Mouse (Mus musculus) liver, embryonic 15.5 days (tissue): ENCODE results near the gene Atg4c. TPM values are rescaled to one million over a fixed set of nuclear protein-coding genes. Genes with fewer than 3 reads are reported as not detected.

ENCODE experiments used
- ATAC-seq: fragments of 200-750 bp; cut with Nextera tagmentation; 2 replicates; pipeline ENCODE4 v1.8.0; 2017; ENCODE audit warnings: moderate number of reproducible peaks, mild to moderate bottlenecking, moderate library complexity; ENCODE audit not compliant: insufficient read depth
- H3K27ac ChIP-seq: fragments of 300-500 bp; sonication (generic); replicated peaks from 2 replicates; pipeline ENCODE4 v1.5.1; 2015; ENCODE audit warnings: mild to moderate bottlenecking, inconsistent platforms
- H3K27me3 ChIP-seq: fragments of 300-500 bp; sonication (generic); 2 replicates; pipeline ENCODE4 v1.6.1; 2015; ENCODE audit warnings: mild to moderate bottlenecking, inconsistent platforms
- H3K36me3 ChIP-seq: fragments of 300-500 bp; sonication (generic); replicated peaks from 2 replicates; pipeline ENCODE4 v1.6.1; 2015; ENCODE audit warnings: moderate library complexity, mild to moderate bottlenecking, inconsistent platforms
- H3K4me1 ChIP-seq: fragments of 300-500 bp; sonication (generic); replicated peaks from 2 replicates; pipeline ENCODE4 v1.6.1; 2015; ENCODE audit warnings: inconsistent platforms
- H3K4me2 ChIP-seq: fragments of 300-500 bp; sonication (generic); 2 replicates; pipeline ENCODE4 v1.6.1; 2015; ENCODE audit warnings: moderate library complexity, mild to moderate bottlenecking, inconsistent platforms
- H3K4me3 ChIP-seq: fragments of 300-500 bp; sonication (generic); replicated peaks from 2 replicates; pipeline ENCODE4 v1.5.1; 2015; ENCODE audit warnings: mild to moderate bottlenecking, inconsistent platforms
- H3K9ac ChIP-seq: fragments of 300-500 bp; sonication (generic); 2 replicates; pipeline ENCODE4 v1.6.1; 2015; ENCODE audit warnings: moderate library complexity, mild to moderate bottlenecking, inconsistent platforms
- H3K9me3 ChIP-seq: fragments of 300-500 bp; sonication (generic); replicated peaks from 2 replicates; pipeline ENCODE4 v1.6.1; 2016; ENCODE audit warnings: inconsistent platforms
- WGBS: fragments of 180-500 bp; shearing (Covaris S2); methylation state at CpG from one replicate; pipeline ENCODE4 v1.1.7; 2015; ENCODE audit warnings: mixed read lengths; ENCODE audit not compliant: insufficient replicate concordance; 5-methylcytosine and 5-hydroxymethylcytosine counted together
- polyA plus RNA-seq: library from polyadenylated mRNA; unstranded; fragments of >200 nt; fragmentation: Nextera tagmentation; extraction: Ambion mirVana; gene quantifications from 2 replicates; pipeline ENCODE4 v1.2.1, GENCODE M21; 2015

The Atg4c gene
- polyA plus RNA-seq, 1 experiment from 2014 or later: 4.1 TPM

DNA sequence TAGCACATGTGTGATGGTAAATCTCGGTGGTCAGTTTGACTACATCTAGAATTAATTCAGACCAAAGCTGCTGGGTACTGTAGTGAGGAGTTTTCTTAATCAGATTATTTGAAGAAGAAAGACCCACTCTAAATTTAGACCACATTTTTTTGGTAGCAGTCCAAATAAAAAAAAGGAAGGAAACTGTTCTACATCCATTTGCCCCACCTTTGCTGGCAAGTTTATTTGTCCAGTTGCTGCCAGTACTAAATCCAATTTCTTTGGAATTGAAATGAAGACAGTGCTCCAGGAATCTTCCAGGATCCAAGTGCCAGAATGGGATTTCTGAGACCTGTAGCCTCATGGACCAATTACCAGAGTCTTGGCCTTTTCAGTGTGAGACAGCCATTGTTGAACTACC is 1.1 kb upstream of the Atg4c start:
- Histone ChIP-seq H3K4me3 (no peak overlapping the region), H3K4me1 (peaks cover 4% of the 10 kb centered on the region; the same call in 1 of the 2 replicates), H3K36me3 (no peaks in the 10 kb centered on the region), H3K9me3 (no peaks in the 10 kb centered on the region), H3K27me3 (no peaks in the 10 kb centered on the region), H3K4me2 (no peak overlapping the region), H3K27ac (no peak overlapping the region), H3K9ac (no peak overlapping the region)
- 74% methylated on average over 1 of the region's 1 CpGs for WGBS
- no peak for ATAC-seq

DNA sequence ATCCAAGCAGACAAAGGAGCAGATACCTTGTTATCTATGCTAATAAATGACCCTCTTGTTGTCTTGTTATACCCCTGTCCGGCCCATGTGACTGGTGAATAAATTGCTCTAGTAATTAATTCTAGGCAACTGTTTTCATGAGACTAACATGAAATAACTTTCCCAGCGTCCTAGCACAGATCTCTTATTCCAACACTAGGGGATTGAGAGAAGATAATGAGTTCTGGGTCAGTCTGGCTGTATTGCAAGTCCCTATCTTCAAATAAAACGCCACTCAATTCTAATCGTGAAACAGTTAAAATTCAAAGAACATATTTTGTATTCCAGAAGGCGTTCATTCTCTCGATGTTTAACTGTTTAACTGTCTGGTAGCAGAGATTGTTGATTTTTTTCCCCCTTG is 520 bp upstream of the Atg4c start:
- H3K27me3 ChIP-seq: no peaks in the 10 kb centered on the region
- no peak for ATAC-seq
- H3K27ac ChIP-seq: no peak overlapping the region
- H3K36me3 ChIP-seq: no peaks in the 10 kb centered on the region
- 0 out of 2 replicates have a peak overlapping the region, but pooled peaks have one; percentile 71 for H3K9ac ChIP-seq
- no peaks in the 10 kb centered on the region for H3K9me3 ChIP-seq
- peak overlapping the region; percentile 73 for H3K4me3 ChIP-seq
- peak overlapping the region; percentile 77 for H3K4me2 ChIP-seq
- 47% methylated on average over 6 of the region's 6 CpGs for WGBS
- peaks cover 4% of the 10 kb centered on the region; the same call in 1 of the 2 replicates for H3K4me1 ChIP-seq

DNA sequence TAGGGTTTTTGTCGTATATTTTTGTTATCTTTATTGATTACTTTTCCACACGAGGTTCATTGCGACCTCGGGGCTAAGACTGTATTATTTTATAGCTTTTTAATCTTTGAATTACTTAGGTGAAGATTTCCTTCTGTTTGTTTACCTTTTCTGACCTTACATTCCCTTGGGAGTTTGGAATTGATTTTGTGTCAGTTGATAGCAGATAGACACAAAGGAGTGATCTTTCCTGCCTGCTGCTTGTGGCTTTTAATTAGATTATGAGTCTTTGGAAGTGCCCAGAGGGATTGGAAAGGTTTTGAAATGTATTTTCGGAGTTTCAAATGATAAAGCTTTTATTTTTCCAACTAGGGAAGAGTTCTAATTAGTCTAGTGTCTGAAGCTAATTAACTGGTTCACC is 1.1 kb downstream of the Atg4c start:
- no peak for ATAC-seq
- H3K27ac ChIP-seq: no peak overlapping the region
- WGBS: 25% methylated on average over 5 of the region's 5 CpGs

DNA sequence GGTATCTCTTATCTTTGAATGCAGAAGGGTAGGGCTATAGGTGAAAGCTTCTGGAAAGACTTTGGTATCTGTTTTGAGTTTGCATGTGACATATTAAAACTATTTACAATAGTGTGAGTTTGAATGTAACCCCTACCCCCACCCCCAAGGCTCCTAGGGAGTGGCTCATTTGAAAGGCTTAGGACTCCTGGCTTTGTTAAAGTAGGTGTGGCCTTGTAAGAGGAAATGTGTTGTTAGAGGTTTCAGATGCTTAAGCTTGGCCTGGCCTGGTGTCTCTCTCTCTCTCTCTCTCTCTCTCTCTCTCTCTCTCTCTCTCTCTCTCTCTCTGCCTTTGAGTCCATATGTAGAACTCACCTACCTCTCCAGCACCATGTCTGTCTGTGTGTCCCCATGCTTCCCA is 5.0 kb downstream of the Atg4c start:
- no peak for ATAC-seq
- Histone ChIP-seq H3K4me1 (peaks cover 18% of the 10 kb centered on the region), H3K27ac (no peak overlapping the region), H3K9me3 (no peaks in the 10 kb centered on the region), H3K4me3 (no peak overlapping the region), H3K27me3 (no peaks in the 10 kb centered on the region), H3K9ac (no peak overlapping the region), H3K36me3 (no peaks in the 10 kb centered on the region), H3K4me2 (no peak overlapping the region)

More for the DNA sequence above, 1.1 kb downstream of the Atg4c start:
- Histone ChIP-seq H3K9ac (no peak overlapping the region), H3K27me3 (no peaks in the 10 kb centered on the region), H3K4me2 (peak overlapping the region; percentile 77), H3K4me3 (peak overlapping the region; percentile 73), H3K9me3 (no peaks in the 10 kb centered on the region), H3K4me1 (peaks cover 12% of the 10 kb centered on the region), H3K36me3 (no peaks in the 10 kb centered on the region)

DNA sequence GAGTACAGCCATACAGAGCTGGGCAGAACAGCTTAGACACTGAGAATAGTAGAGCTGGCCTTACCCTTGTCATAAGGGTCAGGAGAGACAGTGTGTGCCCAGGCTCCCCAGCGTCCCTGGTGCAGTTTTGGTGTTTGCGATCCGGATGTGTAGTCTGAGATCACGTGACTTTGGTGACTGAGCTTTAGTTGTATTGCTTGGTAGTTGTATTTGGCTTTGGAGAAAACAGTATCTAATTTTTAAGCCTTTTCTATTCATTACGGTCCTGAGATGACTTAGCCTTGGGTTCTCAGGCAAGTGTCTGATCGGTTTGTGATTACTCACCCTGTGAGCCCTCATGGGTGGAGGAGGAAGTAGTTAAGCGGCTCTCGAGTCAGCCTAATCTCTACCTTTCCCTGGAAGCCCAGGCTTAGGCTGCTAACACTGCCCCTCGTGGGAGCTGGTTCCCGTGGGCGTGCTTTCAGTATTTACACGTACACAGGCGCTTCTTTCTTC is 6.1 kb downstream of the Atg4c start:
- H3K9me3 ChIP-seq: no peaks in the 10 kb centered on the region
- H3K27ac ChIP-seq: no peak overlapping the region; the same call in 1 of the 2 replicates
- WGBS: 24% methylated on average over 13 of the region's 13 CpGs
- peak overlapping the region; percentile 54 for H3K4me2 ChIP-seq
- no peaks in the 10 kb centered on the region for H3K36me3 ChIP-seq
- no peak overlapping the region for H3K9ac ChIP-seq
- peak overlapping the region; percentile 18 for H3K4me3 ChIP-seq
- ATAC-seq: peak; percentile 58; the same call in 1 of the 2 replicates
- H3K27me3 ChIP-seq: no peaks in the 10 kb centered on the region
- H3K4me1 ChIP-seq: peaks cover 18% of the 10 kb centered on the region

DNA sequence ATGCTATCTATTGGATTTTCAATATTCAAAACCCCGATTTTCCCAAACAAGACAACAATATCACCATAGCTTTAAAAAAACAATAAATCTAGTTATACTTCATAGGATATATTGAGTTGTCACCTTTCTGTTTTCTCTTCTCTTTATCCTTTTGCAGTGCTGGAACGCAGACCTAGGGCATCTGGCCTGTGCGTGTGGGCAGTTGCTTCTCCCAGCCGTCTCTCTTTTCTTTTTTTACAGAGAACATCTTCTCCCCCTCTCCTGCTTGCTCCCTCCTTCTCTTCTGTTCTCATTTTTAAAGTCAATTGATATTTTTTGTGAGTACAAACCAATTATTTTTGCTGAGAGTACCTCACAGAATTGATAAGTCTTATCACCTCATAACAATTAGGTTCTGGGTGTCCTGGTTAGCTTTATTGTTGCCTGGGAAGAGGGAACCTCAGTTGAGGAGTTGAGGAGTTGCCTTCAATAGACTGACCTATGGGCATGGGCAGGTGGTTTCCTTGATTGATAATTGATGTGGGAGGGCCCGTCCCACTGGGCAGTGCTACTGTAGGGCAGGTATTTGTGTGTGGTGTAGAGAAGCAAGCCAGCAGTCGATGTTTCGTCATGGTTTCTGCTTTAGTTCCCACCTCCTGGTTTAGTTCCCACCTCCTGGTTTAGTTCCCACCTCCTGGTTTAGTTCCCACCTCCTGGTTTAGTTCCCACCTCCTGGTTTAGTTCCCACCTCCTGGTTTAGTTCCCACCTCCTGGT is 6.8 kb downstream of the Atg4c start:
- Histone ChIP-seq H3K27ac (no peak overlapping the region), H3K9ac (no peak overlapping the region), H3K4me3 (peak overlapping the region; percentile 18), H3K27me3 (no peaks in the 10 kb centered on the region), H3K36me3 (no peaks in the 10 kb centered on the region), H3K4me2 (peak overlapping the region; percentile 54), H3K4me1 (peaks cover 18% of the 10 kb centered on the region), H3K9me3 (no peaks in the 10 kb centered on the region)
- 62% methylated on average over 7 of the region's 7 CpGs for WGBS
- no peak for ATAC-seq

DNA sequence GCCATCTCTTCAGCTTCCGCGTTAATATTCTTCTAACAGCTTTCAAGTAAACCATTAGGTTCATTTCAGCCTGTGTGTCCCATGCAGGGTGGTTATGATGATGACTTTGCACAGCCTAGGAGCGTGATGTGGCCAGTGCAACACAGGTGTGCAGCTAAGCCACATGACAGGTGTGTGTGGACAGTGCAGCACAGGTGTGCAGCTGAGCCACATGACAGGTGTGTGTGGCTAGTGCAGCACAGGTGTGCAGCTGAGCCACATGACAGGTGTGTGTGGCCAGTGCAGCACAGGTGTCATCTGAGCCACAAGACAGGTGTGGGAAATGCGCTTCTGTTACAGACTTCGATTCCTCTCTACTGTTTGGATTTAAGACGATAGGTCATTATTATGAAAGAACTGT is 12.0 kb downstream of the Atg4c start:
- no peaks in the 10 kb centered on the region for H3K9me3 ChIP-seq
- H3K4me1 ChIP-seq: peaks cover 10% of the 10 kb centered on the region
- H3K27ac ChIP-seq: no peak overlapping the region
- H3K4me2 ChIP-seq: no peak overlapping the region
- 78% methylated on average over 6 of the region's 6 CpGs for WGBS
- no peak overlapping the region for H3K4me3 ChIP-seq
- no peaks in the 10 kb centered on the region for H3K36me3 ChIP-seq
- no peak overlapping the region for H3K9ac ChIP-seq
- no peak for ATAC-seq
- no peaks in the 10 kb centered on the region for H3K27me3 ChIP-seq

DNA sequence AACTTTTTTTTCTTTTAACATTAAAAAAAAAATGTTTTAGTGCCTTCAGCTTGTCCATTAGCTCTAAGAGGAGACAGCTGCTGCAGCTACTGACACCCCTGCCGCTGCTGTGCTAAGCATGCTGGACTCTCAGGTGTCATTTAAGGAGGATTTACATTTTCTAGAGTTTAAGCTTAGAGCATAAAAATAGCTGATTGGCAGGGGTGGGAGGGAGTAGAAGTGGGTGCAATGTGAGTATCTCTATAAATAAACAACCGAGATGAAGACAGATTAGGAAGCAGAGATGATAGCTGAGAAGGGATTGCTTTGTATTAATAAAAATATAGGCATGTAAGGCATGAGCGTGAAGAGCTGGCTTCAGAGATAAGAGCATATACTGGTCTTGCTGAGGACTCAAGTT is 12.6 kb downstream of the Atg4c start:
- H3K27me3 ChIP-seq: no peaks in the 10 kb centered on the region
- H3K9ac ChIP-seq: no peak overlapping the region
- 35% methylated on average over 3 of the region's 3 CpGs for WGBS
- ATAC-seq: no peak
- H3K36me3 ChIP-seq: no peaks in the 10 kb centered on the region
- peaks cover 10% of the 10 kb centered on the region for H3K4me1 ChIP-seq
- no peak overlapping the region for H3K27ac ChIP-seq
- no peak overlapping the region for H3K4me3 ChIP-seq
- H3K4me2 ChIP-seq: no peak overlapping the region
- H3K9me3 ChIP-seq: no peaks in the 10 kb centered on the region

DNA sequence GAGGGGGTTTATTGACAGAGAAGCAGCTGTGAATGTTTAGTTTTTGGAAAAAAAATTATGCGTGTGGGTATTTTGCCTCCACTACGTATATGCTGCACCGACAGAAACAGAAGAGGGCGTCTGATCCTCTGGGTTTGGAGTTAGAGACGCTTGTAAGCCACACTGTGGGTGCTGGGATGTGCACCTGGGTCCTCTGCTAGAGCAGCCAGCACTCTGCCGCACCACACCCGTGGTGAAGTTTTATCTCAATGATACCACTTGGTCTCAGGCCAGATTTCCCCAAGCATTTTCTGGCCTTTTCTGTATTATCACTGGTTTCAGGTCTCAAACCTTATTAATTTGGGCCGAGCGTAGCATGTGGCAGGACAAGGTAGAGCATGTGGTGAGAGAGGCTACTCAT is 16.4 kb downstream of the Atg4c start:
- WGBS: 39% methylated on average over 9 of the region's 9 CpGs
- Histone ChIP-seq H3K9me3 (no peaks in the 10 kb centered on the region), H3K36me3 (0 out of 2 replicates have a peak, but pooled peaks cover 3% of the 10 kb centered on the region), H3K27ac (no peak overlapping the region), H3K4me2 (no peak overlapping the region), H3K4me3 (no peak overlapping the region), H3K4me1 (peaks cover 10% of the 10 kb centered on the region), H3K27me3 (no peaks in the 10 kb centered on the region), H3K9ac (no peak overlapping the region)
- peak; percentile 42 for ATAC-seq

DNA sequence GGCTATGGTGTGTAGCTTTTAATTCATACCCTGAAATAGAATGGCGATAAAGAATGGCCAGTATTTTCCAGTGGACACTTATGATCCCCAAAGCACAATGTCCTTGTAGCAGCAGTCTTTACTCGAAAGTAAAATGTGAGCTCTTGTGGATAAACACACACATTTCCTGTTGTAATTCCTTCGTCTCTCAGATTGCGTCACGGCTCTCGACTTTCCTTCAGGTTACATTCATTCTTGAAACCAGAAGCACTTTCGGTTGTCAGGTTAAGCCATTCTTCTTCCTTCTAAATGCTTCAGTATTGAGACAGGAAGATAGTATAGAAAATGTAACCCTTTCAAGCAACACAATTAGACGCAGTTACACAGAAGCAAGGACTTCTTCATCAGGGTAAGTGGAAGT is 17.9 kb downstream of the Atg4c start:
- no peaks in the 10 kb centered on the region for H3K27me3 ChIP-seq
- ATAC-seq: no peak
- H3K36me3 ChIP-seq: 0 out of 2 replicates have a peak, but pooled peaks cover 3% of the 10 kb centered on the region
- no peak overlapping the region for H3K9ac ChIP-seq
- WGBS: 49% methylated on average over 8 of the region's 8 CpGs
- H3K4me2 ChIP-seq: no peak overlapping the region
- no peaks in the 10 kb centered on the region for H3K9me3 ChIP-seq
- H3K4me1 ChIP-seq: peaks cover 10% of the 10 kb centered on the region
- no peak overlapping the region for H3K4me3 ChIP-seq
- H3K27ac ChIP-seq: no peak overlapping the region

DNA sequence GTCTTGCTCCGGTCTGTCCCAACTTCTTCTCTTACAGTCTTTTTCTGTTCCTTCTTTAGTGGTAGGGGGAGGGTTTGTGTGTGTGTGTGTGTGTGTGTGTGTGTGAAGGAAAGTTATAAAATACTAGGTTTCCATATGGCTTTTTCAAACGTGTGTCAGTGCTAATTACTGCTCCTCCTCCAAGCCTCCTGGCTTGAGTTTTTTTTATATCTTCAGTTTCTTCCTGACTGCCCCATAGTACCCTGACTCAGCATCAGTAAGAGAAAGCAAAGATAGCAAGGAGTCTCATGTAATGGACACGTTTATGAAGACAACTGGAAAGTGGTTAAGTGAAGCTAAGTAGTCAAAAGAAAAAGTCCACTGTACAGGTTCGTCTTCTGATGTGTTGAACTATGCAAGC is 19.4 kb downstream of the Atg4c start:
- Histone ChIP-seq H3K9me3 (no peaks in the 10 kb centered on the region), H3K36me3 (peaks cover 3% of the 10 kb centered on the region; the same call in 1 of the 2 replicates), H3K4me3 (no peak overlapping the region), H3K9ac (no peak overlapping the region), H3K4me1 (peaks cover 10% of the 10 kb centered on the region), H3K27ac (no peak overlapping the region), H3K27me3 (no peaks in the 10 kb centered on the region), H3K4me2 (no peak overlapping the region)
- no peak for ATAC-seq
- 48% methylated on average over 4 of the region's 4 CpGs for WGBS
